Comparison of ENCODE assay signal across 12 mouse cellular contexts in genomic region chr16:22494815-22495214, GRCm38 (mm10). TPM values are rescaled to one million over a fixed set of nuclear protein-coding genes. Genes with fewer than 3 reads are reported as not detected.
DNase-seq lines count a peak whose midpoint lies in the region; ATAC-seq and TF ChIP-seq lines count a peak whose summit lies in the region.
"Had no signal": no experiment of that assay in that cellular context is flagged by ENCODE, and none has a peak within 500 bp of the region (broad histone marks: within the 10 kb centered on the region; RNA-seq: fewer than 3 reads in every experiment).

No protein-coding gene starts in this region.

- TF ChIP-seq CTCF in left cerebral cortex, adult 2 months (IDR thresholded peaks at IDR 0.05): no peak

- WGBS in heart, embryonic 14.5 days: 5% methylated on average over 5 of the region's 5 CpGs

- H3K4me2 ChIP-seq in heart, embryonic 14.5 days (ENCODE audit: low read length): peak overlapping the region; percentile 17; the same call in 1 of the 2 replicates
- H3K4me2 ChIP-seq: forebrain, embryonic 12.5 days; intestine, embryonic 15.5 days; liver, embryonic 12.5 days had no signal

- intact Hi-C loops in heart, postnatal 25 days (cut with DNase I): no loop called here
- intact Hi-C loops in left cerebral cortex, postnatal 4 days (cut with DNase I): no loop called here
- intact Hi-C loops in left cerebral cortex, adult 2 months (cut with DNase I): no loop called here

- H3K9me3 ChIP-seq in heart, embryonic 14.5 days (ENCODE audit: control insufficient read depth, low read length): no peaks in the 10 kb centered on the region
- H3K9me3 ChIP-seq: forebrain, embryonic 12.5 days; intestine, embryonic 15.5 days; liver, embryonic 12.5 days had no signal

- H3K4me1 ChIP-seq in heart, embryonic 14.5 days (ENCODE audit: control insufficient read depth in 2 of 2, insufficient read depth in 2 of 2, low read length in 2 of 2): peaks cover 28 to 37% of the 10 kb centered on the region in 2 experiments
- H3K4me1 ChIP-seq: forebrain, embryonic 12.5 days; liver, embryonic 12.5 days had no signal

- no peak for DNase-seq in heart, postnatal 25 days (ENCODE audit: low spot score)
- DNase-seq in left cerebral cortex, postnatal 4 days: peak; percentile 74
- no peak for DNase-seq in left cerebral cortex, adult 2 months (ENCODE audit: extremely low spot score in 1 of 2, low spot score in 2 of 2)
- DNase-seq in right cerebral cortex, postnatal 4 days: peak; percentile 27
- no peak for DNase-seq in right cerebral cortex, postnatal 36 days (ENCODE audit: low spot score in 2 of 2)
- DNase-seq: adrenal gland, adult 8-10 months; gastrocnemius, adult 2 months had no signal

- H3K4me3 ChIP-seq in heart, embryonic 14.5 days (ENCODE audit: control insufficient read depth in 1 of 2, insufficient read depth in 1 of 2, low read depth in 1 of 2, low read length in 2 of 2): no peak overlapping the region
- no peak overlapping the region for H3K4me3 ChIP-seq in left cerebral cortex, adult 2 months
- H3K4me3 ChIP-seq: forebrain, embryonic 12.5 days; gastrocnemius, adult 2 months; intestine, embryonic 15.5 days; liver, embryonic 12.5 days had no signal

- no peaks in the 10 kb centered on the region for H3K27me3 ChIP-seq in heart, embryonic 14.5 days (ENCODE audit: control insufficient read depth, insufficient read depth, low read length)
- H3K27me3 ChIP-seq: forebrain, embryonic 12.5 days; intestine, embryonic 15.5 days; liver, embryonic 12.5 days had no signal

- no peak overlapping the region for H3K9ac ChIP-seq in heart, embryonic 14.5 days (ENCODE audit: low read length)
- H3K9ac ChIP-seq: forebrain, embryonic 12.5 days; intestine, embryonic 15.5 days; liver, embryonic 12.5 days had no signal

- no peaks in the 10 kb centered on the region for H3K36me3 ChIP-seq in heart, embryonic 14.5 days (ENCODE audit: control insufficient read depth, insufficient read depth, low read length)
- H3K36me3 ChIP-seq: forebrain, embryonic 12.5 days; intestine, embryonic 15.5 days; liver, embryonic 12.5 days had no signal

- H3K27ac ChIP-seq in heart, embryonic 14.5 days (replicated peaks in 1 of 2; ENCODE audit: control insufficient read depth in 1 of 2, insufficient read depth in 1 of 2, low read depth in 2 of 2, low read length in 2 of 2): peak overlapping the region; percentile 65 to 69
- no peak overlapping the region for H3K27ac ChIP-seq in left cerebral cortex, adult 2 months
- H3K27ac ChIP-seq: forebrain, embryonic 12.5 days; gastrocnemius, adult 2 months; intestine, embryonic 15.5 days; liver, embryonic 12.5 days had no signal

- peak; percentile 51 for ATAC-seq in heart, embryonic 14.5 days (ENCODE audit: insufficient number of reproducible peaks, insufficient read depth, low FRiP score, low read depth)
- ATAC-seq in megakaryocyte-erythroid progenitor cell, adult 5-6 weeks (replicated peaks; ENCODE audit: low FRiP score, low TSS enrichment, poor library complexity, severe bottlenecking): no peak
- ATAC-seq: intestine, embryonic 15.5 days; liver, embryonic 12.5 days had no signal

RNA-seq across cellular contexts. Expression of gene Etv5, which starts 55.3 kb away (rescaled TPM):
- polyA plus RNA-seq in heart, embryonic 14.5 days (2014; fragmentation: Nextera tagmentation; extraction: Ambion mirVana): 14.3 and 15.6 TPM in 2 replicates
- 10 to 100 TPM; 12.3 to 12.6 TPM for total RNA-seq in heart, postnatal 25 days (2021)
- total RNA-seq in left cerebral cortex, postnatal 4 days (2021): 10 to 100 TPM; 24.8 to 28.4 TPM
- total RNA-seq in left cerebral cortex, adult 2 months (2021): 10 to 100 TPM; 94.7 to 97.5 TPM
- total RNA-seq in megakaryocyte-erythroid progenitor cell, adult 5-6 weeks (2014; fragmentation: Nextera tagmentation): 9.9 and 17.0 TPM in 2 replicates
- total RNA-seq in megakaryocyte-erythroid progenitor cell, adult 5-6 weeks (2017): 2.6 and 2.9 TPM in 2 replicates

Comparison
In these comparisons a context has a peak if more than half of its experiments do, and no peak if none do; other contexts are left out.
1. DNase-seq: peak in left cerebral cortex, postnatal 4 days (single experiment) and right cerebral cortex, postnatal 4 days (single experiment); none in heart, postnatal 25 days (single experiment), left cerebral cortex, adult 2 months (0 of 2) and right cerebral cortex, postnatal 36 days (0 of 2).